Mouse (Mus musculus) kidney, postnatal 0 days (tissue): Measurements from ENCODE around the gene Inpp5a. TPM values are rescaled to one million over a fixed set of nuclear protein-coding genes. Genes with fewer than 3 reads are reported as not detected.

Experiments
- ATAC-seq: fragments of 200-750 bp; cut with Nextera tagmentation; replicated peaks from 2 replicates; pipeline ENCODE4 v1.8.0; 2017; ENCODE audit warnings: low read depth, moderate number of reproducible peaks, moderate TSS enrichment, moderate library complexity; ENCODE audit not compliant: low FRiP score
- DNase-seq: peaks from one replicate; pipeline ENCODE4 v3.0.0-alpha.2; 2016; ENCODE audit warnings: low spot score
- H3K27ac ChIP-seq: fragments of 300-500 bp; sonication (generic); 2 replicates; pipeline ENCODE4 v1.5.1; 2014; ENCODE audit warnings: mild to moderate bottlenecking
- H3K27me3 ChIP-seq: fragments of 300-500 bp; sonication (generic); 2 replicates; pipeline ENCODE4 v1.6.1; 2014; ENCODE audit warnings: low read length, mixed read lengths; ENCODE audit not compliant: insufficient read depth
- H3K36me3 ChIP-seq: fragments of 300-500 bp; sonication (generic); 2 replicates; pipeline ENCODE4 v1.6.1; 2014; ENCODE audit warnings: low read length, mixed read lengths; ENCODE audit not compliant: insufficient read depth
- H3K4me1 ChIP-seq: fragments of 300-500 bp; sonication (generic); replicated peaks from 2 replicates; pipeline ENCODE4 v1.6.1; 2014; ENCODE audit warnings: antibody characterized with exemption, low read length, mixed read lengths; ENCODE audit not compliant: insufficient read depth
- H3K4me2 ChIP-seq: fragments of 300-500 bp; sonication (generic); 2 replicates; pipeline ENCODE4 v1.6.1; 2014; ENCODE audit warnings: mild to moderate bottlenecking, low read length, moderate library complexity, mixed read lengths
- H3K4me3 ChIP-seq: fragments of 300-500 bp; sonication (generic); replicated peaks from 2 replicates; pipeline ENCODE4 v1.5.1; 2014; ENCODE audit warnings: low read depth, low read length
- H3K9ac ChIP-seq: fragments of 300-500 bp; sonication (generic); 2 replicates; pipeline ENCODE4 v1.6.1; 2014; ENCODE audit warnings: low read depth, low read length
- H3K9me3 ChIP-seq: fragments of 300-500 bp; sonication (generic); replicated peaks from 2 replicates; pipeline ENCODE4 v1.6.1; 2016; ENCODE audit warnings: low read length, inconsistent platforms, mixed read lengths
- CTCF ChIP-seq: IDR thresholded peaks from 2 replicates; pipeline ENCODE4 v1.5.1; 2016; ENCODE audit warnings: antibody characterized with exemption, low read depth, mild to moderate bottlenecking, moderate library complexity
- WGBS: fragments of 180-500 bp; shearing (Covaris S2); extraction: QIAGEN DNeasy Blood & Tissue Kit; methylation state at CpG from one replicate; pipeline ENCODE4 v1.1.7; 2014; 5-methylcytosine and 5-hydroxymethylcytosine counted together
- polyA plus RNA-seq: library from polyadenylated mRNA; unstranded; fragments of >200 nt; fragmentation: Nextera tagmentation; extraction: Ambion mirVana; gene quantifications from 2 replicates; pipeline ENCODE4 v1.2.1, GENCODE M21; 2015

The Inpp5a gene
- polyA plus RNA-seq, 1 experiment from 2014 or later = 24.3 TPM

GRCm38 (mm10) chr7:139354370-139355139 is 34.4 kb upstream of the Inpp5a start:
- H3K4me3 ChIP-seq = no peak overlapping the region
- H3K9me3 ChIP-seq = no peaks in the 10 kb centered on the region
- no peak overlapping the region for H3K9ac ChIP-seq
- 89% methylated on average over 4 of the region's 4 CpGs for WGBS
- H3K4me2 ChIP-seq = no peak overlapping the region
- DNase-seq (no peak), ATAC-seq (no peak)
- no peaks in the 10 kb centered on the region for H3K36me3 ChIP-seq
- H3K4me1 ChIP-seq = no peaks in the 10 kb centered on the region
- no peaks in the 10 kb centered on the region for H3K27me3 ChIP-seq
- no peak for TF ChIP-seq CTCF
- H3K27ac ChIP-seq = no peak overlapping the region

- Histone ChIP-seq H3K4me3 (no peak overlapping the region), H3K9ac (no peak overlapping the region), H3K9me3 (no peaks in the 10 kb centered on the region), H3K27ac (no peak overlapping the region), H3K36me3 (no peaks in the 10 kb centered on the region), H3K4me1 (peaks cover 7% of the 10 kb centered on the region; the same call in 1 of the 2 replicates), H3K27me3 (no peaks in the 10 kb centered on the region), H3K4me2 (no peak overlapping the region)
- DNase-seq (no peak), ATAC-seq (no peak)
- no peak for TF ChIP-seq CTCF
- WGBS = 61% methylated on average over 2 of the region's 2 CpGs
Observed at GRCm38 (mm10) chr7:139357043-139357442, 31.9 kb upstream of the Inpp5a start.

- H3K9me3 ChIP-seq = no peaks in the 10 kb centered on the region
- TF ChIP-seq CTCF = no peak
- peak; percentile 39 for DNase-seq
- H3K27ac ChIP-seq = no peak overlapping the region
- H3K9ac ChIP-seq = no peak overlapping the region
- peaks cover 26% of the 10 kb centered on the region for H3K4me1 ChIP-seq
- ATAC-seq = no peak
- WGBS = 65% methylated on average over 4 of the region's 4 CpGs
- H3K27me3 ChIP-seq = no peaks in the 10 kb centered on the region
- H3K4me2 ChIP-seq = no peak overlapping the region
- H3K36me3 ChIP-seq = no peaks in the 10 kb centered on the region
- H3K4me3 ChIP-seq = no peak overlapping the region
Observed at GRCm38 (mm10) chr7:139359906-139360305, 29.0 kb upstream of the Inpp5a start.

- H3K9ac ChIP-seq = no peak overlapping the region
- DNase-seq (no peak), ATAC-seq (no peak)
- no peak overlapping the region for H3K4me2 ChIP-seq
- no peak for TF ChIP-seq CTCF
- H3K9me3 ChIP-seq = no peaks in the 10 kb centered on the region
- H3K4me1 ChIP-seq = peaks cover 28% of the 10 kb centered on the region
- WGBS = 83% methylated on average over 3 of the region's 3 CpGs
- no peaks in the 10 kb centered on the region for H3K27me3 ChIP-seq
- no peak overlapping the region for H3K4me3 ChIP-seq
- H3K36me3 ChIP-seq = no peaks in the 10 kb centered on the region
- H3K27ac ChIP-seq = peak overlapping the region; percentile 2; the same call in 1 of the 2 replicates
Observed at GRCm38 (mm10) chr7:139360890-139361559, 27.9 kb upstream of the Inpp5a start.

GRCm38 (mm10) chr7:139361799-139362198 is 27.1 kb upstream of the Inpp5a start:
- no peaks in the 10 kb centered on the region for H3K36me3 ChIP-seq
- WGBS = 83% methylated on average over 5 of the region's 5 CpGs
- TF ChIP-seq CTCF = no peak
- H3K9me3 ChIP-seq = no peaks in the 10 kb centered on the region
- H3K4me2 ChIP-seq = no peak overlapping the region
- peaks cover 28% of the 10 kb centered on the region for H3K4me1 ChIP-seq
- H3K9ac ChIP-seq = no peak overlapping the region
- no peak overlapping the region for H3K27ac ChIP-seq
- no peaks in the 10 kb centered on the region for H3K27me3 ChIP-seq
- DNase-seq (no peak), ATAC-seq (no peak)
- no peak overlapping the region for H3K4me3 ChIP-seq

- ATAC-seq = no peak
- Histone ChIP-seq H3K27ac (no peak overlapping the region), H3K4me3 (no peak overlapping the region), H3K9ac (no peak overlapping the region), H3K4me2 (no peak overlapping the region), H3K9me3 (no peaks in the 10 kb centered on the region), H3K36me3 (no peaks in the 10 kb centered on the region), H3K27me3 (no peaks in the 10 kb centered on the region), H3K4me1 (peaks cover 28% of the 10 kb centered on the region)
- 90% methylated on average over 3 of the region's 3 CpGs for WGBS
- no peak for DNase-seq
- TF ChIP-seq CTCF = no peak
Observed at GRCm38 (mm10) chr7:139362514-139362913, 26.4 kb upstream of the Inpp5a start.
